Mouse (Mus musculus) cerebellum, adult 2 months (tissue): ENCODE data around the gene Aggf1.

Experiments
- CTCF ChIP-seq: fragments of 200-500 bp; IDR thresholded peaks from 2 replicates; pipeline ENCODE4 v1.5.1; 2011; ENCODE audit warnings: low read depth, mild to moderate bottlenecking, control low read depth, low read length, moderate library complexity, borderline replicate concordance; ENCODE audit not compliant: insufficient read depth
- POLR2A ChIP-seq: fragments of 200-500 bp; IDR thresholded peaks from 2 replicates; pipeline ENCODE4 v1.6.1; 2011; ENCODE audit warnings: low read length, control low read depth, borderline replicate concordance; ENCODE audit not compliant: insufficient read depth

DNA sequence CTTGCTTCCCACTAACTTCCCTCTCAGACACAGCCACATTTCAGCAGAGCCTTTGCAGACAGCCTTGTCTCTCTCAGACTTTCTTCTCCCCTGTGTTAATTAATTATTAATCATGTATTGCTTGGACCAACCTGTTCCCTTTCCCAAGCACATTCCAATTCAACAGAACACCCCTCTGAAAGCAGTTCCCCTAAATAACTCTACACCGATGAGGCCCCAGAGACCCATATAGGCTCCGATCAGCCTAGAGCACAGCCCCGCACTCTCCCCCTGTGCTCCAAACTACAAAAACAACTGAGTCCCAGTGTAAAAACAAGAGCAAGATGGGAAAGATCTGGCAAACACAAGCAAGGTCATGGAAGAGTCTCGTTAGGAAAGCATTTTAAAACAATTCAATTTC is 68.6 kb downstream of the Aggf1 start:
- no peak for TF ChIP-seq CTCF
- TF ChIP-seq POLR2A, result no peak
